Mouse (Mus musculus): ENCODE data around the gene Acvr1. TPM values are rescaled to one million over a fixed set of nuclear protein-coding genes. Genes with fewer than 3 reads are reported as not detected.

The Acvr1 gene
- polyA plus RNA-seq (2012; rRNA removed): 1.6 TPM in 2 replicates

GRCm38 (mm10) chr2:58567066-58567810 lies at the start of gene Acvr1, which contains the start of gene Upp2:
Gene Acvr1 (minus strand): TSS chr2:58567157.
Gene Upp2 (plus strand): TSS chr2:58567298.
- WGBS: under 1% methylated on average over 55 of the region's 80 CpGs
- peaks cover 5% of the 10 kb centered on the region; the same call in 1 of the 2 replicates for H3K4me1 ChIP-seq (replicated peaks; ENCODE audit: control insufficient read depth, insufficient read depth, low read length)
- peak within 1 kb of the TSS; percentile 54 for H3K4me3 ChIP-seq (ENCODE audit: control insufficient read depth, insufficient read depth, low read length)
- TF ChIP-seq POLR2A (IDR thresholded peaks at IDR 0.05; ENCODE audit: control insufficient read depth, extremely low read depth, insufficient read depth, low read length, poor library complexity) (no peak), CTCF (IDR thresholded peaks at IDR 0.05; ENCODE audit: borderline replicate concordance, control insufficient read depth, extremely low read depth, insufficient read depth, low read length, poor library complexity) (0 out of 2 replicates have a peak, but pooled peaks have one; percentile 18)
- H3K36me3 ChIP-seq (ENCODE audit: control insufficient read depth, insufficient read depth, low read length): no peaks in the 10 kb centered on the region
- H3K27me3 ChIP-seq (ENCODE audit: control insufficient read depth, insufficient read depth, low read length): no peaks in the 10 kb centered on the region; the same call in 1 of the 2 replicates
- peak; percentile 35 for DNase-seq
- no peak within 1 kb of the TSS for H3K27ac ChIP-seq (ENCODE audit: control insufficient read depth, insufficient read depth, low read length)

DNA sequence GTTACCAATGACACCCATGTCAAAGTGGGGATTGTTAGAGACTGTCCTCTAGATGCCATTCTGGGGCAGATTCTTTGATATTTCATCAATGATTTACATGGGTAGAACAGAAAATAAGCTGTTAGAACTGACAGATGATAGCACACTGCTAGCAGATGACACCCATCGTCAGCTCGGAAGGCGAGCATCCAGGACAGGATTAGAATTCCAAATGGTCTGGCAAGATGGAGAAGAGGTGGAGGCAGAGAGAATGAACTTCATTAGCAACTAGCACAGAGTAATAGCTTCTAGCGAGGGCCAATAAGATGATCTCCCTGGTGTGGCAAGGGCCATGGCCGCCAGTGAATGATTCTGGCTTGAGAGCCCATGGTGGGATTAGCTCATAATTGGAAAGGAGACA lies 48.8 kb upstream of the Acvr1 start:
- WGBS: 98% methylated on average over 5 of the region's 5 CpGs
- TF ChIP-seq POLR2A (IDR thresholded peaks at IDR 0.05; ENCODE audit: control insufficient read depth, extremely low read depth, insufficient read depth, low read length, poor library complexity) (no peak), CTCF (IDR thresholded peaks at IDR 0.05; ENCODE audit: borderline replicate concordance, control insufficient read depth, extremely low read depth, insufficient read depth, low read length, poor library complexity) (no peak)
- DNase-seq: no peak
- no peak overlapping the region for H3K27ac ChIP-seq (ENCODE audit: control insufficient read depth, insufficient read depth, low read length)
- no peaks in the 10 kb centered on the region for H3K36me3 ChIP-seq (ENCODE audit: control insufficient read depth, insufficient read depth, low read length)
- H3K4me3 ChIP-seq (ENCODE audit: control insufficient read depth, insufficient read depth, low read length): no peak overlapping the region
- H3K4me1 ChIP-seq (replicated peaks; ENCODE audit: control insufficient read depth, insufficient read depth, low read length): no peaks in the 10 kb centered on the region
- no peaks in the 10 kb centered on the region for H3K27me3 ChIP-seq (ENCODE audit: control insufficient read depth, insufficient read depth, low read length)

DNA sequence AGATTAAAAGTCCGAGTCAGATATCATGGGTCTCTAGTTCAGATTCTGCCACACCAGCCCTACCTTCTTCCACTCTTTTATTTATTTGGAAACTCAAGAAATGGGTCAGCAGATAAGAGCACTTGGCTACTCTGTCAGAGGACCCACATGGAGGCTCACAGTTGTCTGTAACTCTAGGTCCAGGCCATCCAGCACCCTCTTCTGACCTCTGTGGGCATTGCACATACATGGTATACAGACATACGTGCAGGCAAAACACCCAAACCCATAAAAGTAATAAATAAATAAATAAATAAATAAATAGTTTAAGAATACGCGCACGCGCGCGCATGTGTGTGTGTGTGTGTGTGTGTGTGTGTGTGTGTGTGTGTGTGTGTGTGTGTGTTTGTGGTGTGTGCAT lies 47.9 kb upstream of the Acvr1 start:
- H3K27ac ChIP-seq (ENCODE audit: control insufficient read depth, insufficient read depth, low read length): no peak overlapping the region
- no peak for DNase-seq
- no peaks in the 10 kb centered on the region for H3K4me1 ChIP-seq (replicated peaks; ENCODE audit: control insufficient read depth, insufficient read depth, low read length)
- no peaks in the 10 kb centered on the region for H3K27me3 ChIP-seq (ENCODE audit: control insufficient read depth, insufficient read depth, low read length)
- H3K4me3 ChIP-seq (ENCODE audit: control insufficient read depth, insufficient read depth, low read length): no peak overlapping the region
- TF ChIP-seq CTCF (IDR thresholded peaks at IDR 0.05; ENCODE audit: borderline replicate concordance, control insufficient read depth, extremely low read depth, insufficient read depth, low read length, poor library complexity): no peak
- no peak for TF ChIP-seq POLR2A (IDR thresholded peaks at IDR 0.05; ENCODE audit: control insufficient read depth, extremely low read depth, insufficient read depth, low read length, poor library complexity)
- 94% methylated on average over 8 of the region's 8 CpGs for WGBS
- no peaks in the 10 kb centered on the region for H3K36me3 ChIP-seq (ENCODE audit: control insufficient read depth, insufficient read depth, low read length)

- H3K36me3 ChIP-seq (ENCODE audit: control insufficient read depth, insufficient read depth, low read length): no peaks in the 10 kb centered on the region
- no peaks in the 10 kb centered on the region for H3K27me3 ChIP-seq (ENCODE audit: control insufficient read depth, insufficient read depth, low read length)
- H3K4me3 ChIP-seq (ENCODE audit: control insufficient read depth, insufficient read depth, low read length): no peak overlapping the region
- no peak overlapping the region for H3K27ac ChIP-seq (ENCODE audit: control insufficient read depth, insufficient read depth, low read length)
- DNase-seq: no peak
- TF ChIP-seq CTCF (IDR thresholded peaks at IDR 0.05; ENCODE audit: borderline replicate concordance, control insufficient read depth, extremely low read depth, insufficient read depth, low read length, poor library complexity): no peak
- no peak for TF ChIP-seq POLR2A (IDR thresholded peaks at IDR 0.05; ENCODE audit: control insufficient read depth, extremely low read depth, insufficient read depth, low read length, poor library complexity)
- H3K4me1 ChIP-seq (replicated peaks; ENCODE audit: control insufficient read depth, insufficient read depth, low read length): no peaks in the 10 kb centered on the region
- WGBS: 94% methylated on average over 3 of the region's 3 CpGs
These were observed 46.8 kb upstream of the Acvr1 start for GRCm38 (mm10) chr2:58613720-58614119.

DNA sequence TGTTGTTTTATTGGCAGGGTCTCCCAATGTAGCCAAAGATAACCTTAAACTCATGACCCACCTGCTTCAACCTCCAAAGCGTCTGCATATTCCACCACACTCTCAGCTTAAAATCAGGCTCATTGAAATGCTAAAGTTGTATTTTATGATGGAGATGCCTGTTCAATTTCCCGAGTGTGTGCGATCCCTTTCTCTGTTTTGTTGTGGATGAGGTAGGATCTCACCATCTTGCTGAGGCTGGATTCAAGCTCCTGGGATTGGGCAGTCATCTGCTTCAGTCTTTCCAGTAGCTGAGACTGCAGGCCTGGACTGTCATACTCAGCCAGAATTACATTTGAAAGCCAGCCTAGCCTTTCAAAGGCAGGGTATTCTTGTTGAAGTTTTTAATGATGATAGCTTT lies 37.8 kb upstream of the Acvr1 start:
- Histone ChIP-seq H3K27ac (ENCODE audit: control insufficient read depth, insufficient read depth, low read length) (no peak overlapping the region), H3K27me3 (ENCODE audit: control insufficient read depth, insufficient read depth, low read length) (no peaks in the 10 kb centered on the region), H3K36me3 (ENCODE audit: control insufficient read depth, insufficient read depth, low read length) (no peaks in the 10 kb centered on the region), H3K4me1 (replicated peaks; ENCODE audit: control insufficient read depth, insufficient read depth, low read length) (no peaks in the 10 kb centered on the region), H3K4me3 (ENCODE audit: control insufficient read depth, insufficient read depth, low read length) (no peak overlapping the region)
- 96% methylated on average over 3 of the region's 3 CpGs for WGBS
- TF ChIP-seq CTCF (IDR thresholded peaks at IDR 0.05; ENCODE audit: borderline replicate concordance, control insufficient read depth, extremely low read depth, insufficient read depth, low read length, poor library complexity) (no peak), POLR2A (IDR thresholded peaks at IDR 0.05; ENCODE audit: control insufficient read depth, extremely low read depth, insufficient read depth, low read length, poor library complexity) (no peak)
- no peak for DNase-seq

- Histone ChIP-seq H3K27ac (ENCODE audit: control insufficient read depth, insufficient read depth, low read length) (no peak overlapping the region), H3K36me3 (ENCODE audit: control insufficient read depth, insufficient read depth, low read length) (no peaks in the 10 kb centered on the region), H3K4me3 (ENCODE audit: control insufficient read depth, insufficient read depth, low read length) (no peak overlapping the region), H3K4me1 (replicated peaks; ENCODE audit: control insufficient read depth, insufficient read depth, low read length) (no peaks in the 10 kb centered on the region), H3K27me3 (ENCODE audit: control insufficient read depth, insufficient read depth, low read length) (no peaks in the 10 kb centered on the region)
- 82% methylated on average over 3 of the region's 3 CpGs for WGBS
- TF ChIP-seq CTCF (IDR thresholded peaks at IDR 0.05; ENCODE audit: borderline replicate concordance, control insufficient read depth, extremely low read depth, insufficient read depth, low read length, poor library complexity): no peak
- no peak for TF ChIP-seq POLR2A (IDR thresholded peaks at IDR 0.05; ENCODE audit: control insufficient read depth, extremely low read depth, insufficient read depth, low read length, poor library complexity)
- DNase-seq: no peak
These were observed 36.4 kb upstream of the Acvr1 start for GRCm38 (mm10) chr2:58603379-58603778.
